Mouse (Mus musculus) erythroid progenitor cell, adult 5-6 weeks (primary cell): ENCODE data around the gene Tmem189. TPM values are rescaled to one million over a fixed set of nuclear protein-coding genes. Genes with fewer than 3 reads are reported as not detected.

Experiments
- ATAC-seq: replicated peaks from 2 replicates; pipeline ENCODE4 v1.8.0; 2016; ENCODE audit warnings: moderate number of reproducible peaks, mild to moderate bottlenecking, moderate TSS enrichment, inconsistent platforms; ENCODE audit not compliant: poor library complexity, low FRiP score, severe bottlenecking
- total RNA-seq, 2 experiments: library from RNA; stranded (forward) in 1 of 2; stranded (reverse) in 1 of 2; fragments of 150-400 nt in 1 of 2; fragments of 186-747, 209-891 nt in 1 of 2; gene quantifications; 2 replicates each; pipeline versions ENCODE4 v1.2.3 to v1.2.4; 2015 to 2017; ENCODE audit warnings: low replicate concordance in 2 of 2

The Tmem189 gene
- total RNA-seq (2015; ENCODE audit: low replicate concordance) (23.9 and 27.0 TPM in 2 replicates), total RNA-seq (2017; ENCODE audit: low replicate concordance) (16.9 and 19.5 TPM in 2 replicates)

- no peak for ATAC-seq
These were observed at the start of gene Tmem189 for GRCm38 (mm10) chr2:167689501-167690218. TSS of gene Tmem189 (minus strand) at chr2:167689822.

- no peak for ATAC-seq
These were observed 49.4 kb upstream of the Tmem189 start for GRCm38 (mm10) chr2:167739030-167739429.

GRCm38 (mm10) chr2:167734861-167735260 is 45.2 kb upstream of the Tmem189 start:
- no peak for ATAC-seq

- no peak for ATAC-seq
These were observed 41.5 kb upstream of the Tmem189 start for GRCm38 (mm10) chr2:167731149-167731548.

- no peak for ATAC-seq
These were observed 40.4 kb upstream of the Tmem189 start for GRCm38 (mm10) chr2:167730036-167730435.

- no peak for ATAC-seq
These were observed 37.5 kb upstream of the Tmem189 start for GRCm38 (mm10) chr2:167727161-167727560.

- ATAC-seq: no peak
These were observed 36.3 kb upstream of the Tmem189 start for GRCm38 (mm10) chr2:167725879-167726278.

- ATAC-seq: no peak
These were observed 34.1 kb upstream of the Tmem189 start for GRCm38 (mm10) chr2:167723589-167724206.

- ATAC-seq: no peak
These were observed 32.9 kb upstream of the Tmem189 start for GRCm38 (mm10) chr2:167722538-167722937.

- no peak for ATAC-seq
These were observed 31.7 kb upstream of the Tmem189 start for GRCm38 (mm10) chr2:167721159-167721882.

- ATAC-seq: no peak
These were observed 29.9 kb upstream of the Tmem189 start for GRCm38 (mm10) chr2:167719520-167719919.

- no peak for ATAC-seq
These were observed 27.6 kb upstream of the Tmem189 start for GRCm38 (mm10) chr2:167717208-167717607.

- no peak for ATAC-seq
These were observed 25.4 kb upstream of the Tmem189 start for GRCm38 (mm10) chr2:167715008-167715407.

GRCm38 (mm10) chr2:167714298-167714697 is 24.7 kb upstream of the Tmem189 start:
- ATAC-seq: no peak

- ATAC-seq: no peak
These were observed 23.5 kb upstream of the Tmem189 start for GRCm38 (mm10) chr2:167712872-167713821.

- ATAC-seq: no peak
These were observed 21.0 kb upstream of the Tmem189 start for GRCm38 (mm10) chr2:167710574-167710973.

GRCm38 (mm10) chr2:167709969-167710368 is 20.3 kb upstream of the Tmem189 start:
- no peak for ATAC-seq

GRCm38 (mm10) chr2:167708373-167708772 is 18.8 kb upstream of the Tmem189 start:
- no peak for ATAC-seq

GRCm38 (mm10) chr2:167706183-167706939 is 16.7 kb upstream of the Tmem189 start:
- ATAC-seq: no peak
